Mouse (Mus musculus) heart, postnatal 0 days (tissue): ENCODE results near the gene Olfr523.

Source experiments
- CTCF ChIP-seq: IDR thresholded peaks from 2 replicates; pipeline ENCODE4 v1.5.1; 2016; ENCODE audit warnings: antibody characterized with exemption, control low read depth, low read depth
- EP300 ChIP-seq: IDR thresholded peaks from 2 replicates; pipeline ENCODE4 v1.6.1; 2016; ENCODE audit warnings: antibody characterized with exemption, low read depth

- TF ChIP-seq CTCF (no peak), EP300 (no peak)
Measured at GRCm38 (mm10) chr7:140220375-140220774, 47.4 kb downstream of the Olfr523 start.
